10 mouse cellular contexts compared by ENCODE assay signal in the genomic region with DNA sequence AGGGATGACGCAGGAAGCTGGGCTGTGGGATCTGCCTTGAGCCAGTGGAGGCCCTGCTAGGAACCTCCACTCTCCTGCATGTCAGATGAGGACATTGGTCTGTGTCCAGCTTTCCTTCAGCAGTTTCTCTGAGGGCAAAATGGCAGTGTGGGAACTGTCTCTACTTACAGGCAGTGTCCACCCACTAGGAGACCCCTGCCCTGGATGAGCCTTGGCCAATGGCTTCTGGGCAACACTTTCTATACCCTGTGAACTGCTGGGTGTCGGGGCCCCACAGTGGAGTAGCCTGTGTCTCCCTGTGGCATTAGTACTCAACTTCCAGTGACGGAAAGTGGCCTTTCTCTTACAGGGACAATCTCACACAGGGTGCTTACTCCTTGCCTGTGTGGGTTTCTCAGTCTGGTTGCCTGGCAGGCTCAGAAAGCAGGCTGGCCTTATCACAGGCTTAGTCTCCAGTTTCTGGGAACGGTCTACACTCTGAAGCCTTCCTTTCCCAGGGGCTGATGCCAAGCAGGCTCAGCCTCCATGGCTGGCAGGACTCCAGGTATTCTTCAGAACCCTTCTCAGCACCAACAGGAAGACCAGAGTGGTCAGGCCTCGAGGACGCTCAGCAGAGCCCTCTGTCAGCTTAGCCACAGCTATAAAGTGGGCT.
DNase-seq lines count a peak whose midpoint lies in the region; ATAC-seq and TF ChIP-seq lines count a peak whose summit lies in the region.
"Had no signal": no experiment of that assay in that cellular context is flagged by ENCODE, and none has a peak within 500 bp of the region (broad histone marks: within the 10 kb centered on the region; RNA-seq: fewer than 3 reads in every experiment).

No protein-coding gene starts in this region.

- no peak overlapping the region for H3K9ac ChIP-seq in forebrain, embryonic 13.5 days
- H3K9ac ChIP-seq in lung, embryonic 16.5 days (ENCODE audit: low read length), result no peak overlapping the region
- H3K9ac ChIP-seq in lung, postnatal 0 days (replicated peaks; ENCODE audit: low read depth), result no peak overlapping the region
- no peak overlapping the region for H3K9ac ChIP-seq in heart, embryonic 16.5 days (ENCODE audit: low read length)
- no peak overlapping the region for H3K9ac ChIP-seq in midbrain, embryonic 16.5 days (ENCODE audit: low read depth, low read length)
- H3K9ac ChIP-seq: limb, embryonic 12.5 days had no signal

- no peak for TF ChIP-seq EP300 in lung, postnatal 0 days (IDR thresholded peaks at IDR 0.05)

- H3K4me2 ChIP-seq in forebrain, embryonic 13.5 days, result no peak overlapping the region
- no peak overlapping the region for H3K4me2 ChIP-seq in lung, embryonic 16.5 days (ENCODE audit: low read depth, low read length)
- no peak overlapping the region for H3K4me2 ChIP-seq in lung, postnatal 0 days (replicated peaks; ENCODE audit: low read depth, low read length)
- no peak overlapping the region for H3K4me2 ChIP-seq in heart, embryonic 16.5 days (ENCODE audit: low read depth, low read length)
- H3K4me2 ChIP-seq in midbrain, embryonic 16.5 days (ENCODE audit: low read length), result no peak overlapping the region
- H3K4me2 ChIP-seq: limb, embryonic 12.5 days had no signal

- H3K27me3 ChIP-seq in forebrain, embryonic 10.5 days (ENCODE audit: poor library complexity, severe bottlenecking), result 0 out of 2 replicates have a peak, but pooled peaks cover 4% of the 10 kb centered on the region
- 0 out of 2 replicates have a peak, but pooled peaks cover 2% of the 10 kb centered on the region for H3K27me3 ChIP-seq in forebrain, embryonic 13.5 days
- no peaks in the 10 kb centered on the region for H3K27me3 ChIP-seq in lung, embryonic 16.5 days (ENCODE audit: control insufficient read depth, insufficient read depth, low read depth, low read length)
- no peaks in the 10 kb centered on the region for H3K27me3 ChIP-seq in lung, postnatal 0 days (replicated peaks; ENCODE audit: insufficient read depth, low read length)
- no peaks in the 10 kb centered on the region for H3K27me3 ChIP-seq in heart, embryonic 16.5 days (ENCODE audit: control insufficient read depth, insufficient read depth, low read length)
- H3K27me3 ChIP-seq in midbrain, embryonic 16.5 days (ENCODE audit: control insufficient read depth, insufficient read depth, low read depth, low read length), result no peaks in the 10 kb centered on the region

- peak overlapping the region; percentile 45 for H3K27ac ChIP-seq in forebrain, embryonic 10.5 days
- H3K27ac ChIP-seq in forebrain, embryonic 13.5 days, result no peak overlapping the region
- H3K27ac ChIP-seq in lung, embryonic 16.5 days (ENCODE audit: low read length), result no peak overlapping the region
- no peak overlapping the region for H3K27ac ChIP-seq in lung, postnatal 0 days (ENCODE audit: low read length)
- peak overlapping the region; percentile 43 for H3K27ac ChIP-seq in heart, embryonic 16.5 days (ENCODE audit: low read length)
- 0 out of 2 replicates have a peak overlapping the region, but pooled peaks have one; percentile 45 for H3K27ac ChIP-seq in midbrain, embryonic 16.5 days (ENCODE audit: low read length)
- H3K27ac ChIP-seq: gastrocnemius, adult 2 months; limb, embryonic 12.5 days had no signal

- no peak for TF ChIP-seq CTCF in lung, postnatal 0 days (IDR thresholded peaks at IDR 0.05)

- WGBS in forebrain, embryonic 10.5 days, result 89% methylated on average over 6 of the region's 6 CpGs
- 80% methylated on average over 6 of the region's 6 CpGs for WGBS in forebrain, embryonic 13.5 days
- WGBS in lung, embryonic 16.5 days, result 57% methylated on average over 6 of the region's 6 CpGs
- WGBS in lung, postnatal 0 days, result 57% methylated on average over 6 of the region's 6 CpGs
- WGBS in heart, embryonic 16.5 days, result 54% methylated on average over 6 of the region's 6 CpGs
- 78% methylated on average over 6 of the region's 6 CpGs for WGBS in midbrain, embryonic 16.5 days

- no peak overlapping the region for H3K4me3 ChIP-seq in forebrain, embryonic 10.5 days
- H3K4me3 ChIP-seq in forebrain, embryonic 13.5 days, result no peak overlapping the region
- no peak overlapping the region for H3K4me3 ChIP-seq in lung, embryonic 16.5 days (ENCODE audit: low read length)
- H3K4me3 ChIP-seq in lung, postnatal 0 days (ENCODE audit: low read depth, low read length), result no peak overlapping the region
- no peak overlapping the region for H3K4me3 ChIP-seq in heart, embryonic 16.5 days (ENCODE audit: low read length)
- no peak overlapping the region for H3K4me3 ChIP-seq in midbrain, embryonic 16.5 days (ENCODE audit: low read depth, low read length)
- H3K4me3 ChIP-seq: gastrocnemius, adult 2 months; limb, embryonic 12.5 days had no signal

- peaks cover 16% of the 10 kb centered on the region for H3K4me1 ChIP-seq in forebrain, embryonic 10.5 days
- peaks cover 9% of the 10 kb centered on the region for H3K4me1 ChIP-seq in forebrain, embryonic 13.5 days
- H3K4me1 ChIP-seq in lung, embryonic 16.5 days (replicated peaks; ENCODE audit: control insufficient read depth, insufficient read depth, low read length), result no peaks in the 10 kb centered on the region
- no peaks in the 10 kb centered on the region for H3K4me1 ChIP-seq in lung, postnatal 0 days (ENCODE audit: insufficient read depth, low read depth, low read length)
- H3K4me1 ChIP-seq in heart, embryonic 16.5 days (ENCODE audit: control insufficient read depth, insufficient read depth, low read length), result peaks cover 13% of the 10 kb centered on the region
- H3K4me1 ChIP-seq in midbrain, embryonic 16.5 days (ENCODE audit: control insufficient read depth, insufficient read depth, low read length), result no peaks in the 10 kb centered on the region

- DNase-seq in forebrain, embryonic 10.5 days (ENCODE audit: extremely low spot score, low spot score), result no peak
- no peak for DNase-seq in lung, postnatal 0 days (ENCODE audit: low spot score)
- no peak for DNase-seq in cerebellum, adult 11-12 months
- DNase-seq in cerebellum, adult 9-10 months, result no peak
- DNase-seq: gastrocnemius, adult 2 months had no signal

- H3K9me3 ChIP-seq in forebrain, embryonic 10.5 days, result no peaks in the 10 kb centered on the region
- H3K9me3 ChIP-seq in forebrain, embryonic 13.5 days (replicated peaks), result no peaks in the 10 kb centered on the region
- H3K9me3 ChIP-seq in lung, embryonic 16.5 days (ENCODE audit: control insufficient read depth, low read length), result no peaks in the 10 kb centered on the region
- H3K9me3 ChIP-seq in lung, postnatal 0 days (ENCODE audit: low read length), result no peaks in the 10 kb centered on the region
- H3K9me3 ChIP-seq in heart, embryonic 16.5 days (replicated peaks; ENCODE audit: control insufficient read depth, low read length), result no peaks in the 10 kb centered on the region
- no peaks in the 10 kb centered on the region for H3K9me3 ChIP-seq in midbrain, embryonic 16.5 days (replicated peaks; ENCODE audit: control insufficient read depth, low read length, poor library complexity, severe bottlenecking)
- H3K9me3 ChIP-seq: limb, embryonic 12.5 days had no signal

- ATAC-seq in forebrain, embryonic 13.5 days, result no peak
- ATAC-seq in lung, embryonic 16.5 days (ENCODE audit: low read depth), result 0 out of 2 replicates have a peak, but pooled peaks have one; percentile 36
- ATAC-seq in lung, postnatal 0 days, result no peak
- peak; percentile 52; the same call in 1 of the 2 replicates for ATAC-seq in heart, embryonic 16.5 days (replicated peaks; ENCODE audit: extremely low read depth, insufficient read depth, low FRiP score)
- ATAC-seq in midbrain, embryonic 16.5 days, result peak; percentile 47

- no peaks in the 10 kb centered on the region for H3K36me3 ChIP-seq in forebrain, embryonic 10.5 days (replicated peaks)
- no peaks in the 10 kb centered on the region for H3K36me3 ChIP-seq in forebrain, embryonic 13.5 days (ENCODE audit: poor library complexity, severe bottlenecking)
- H3K36me3 ChIP-seq in lung, embryonic 16.5 days (ENCODE audit: control insufficient read depth, insufficient read depth, low read length), result no peaks in the 10 kb centered on the region
- H3K36me3 ChIP-seq in lung, postnatal 0 days (ENCODE audit: insufficient read depth, low read length), result no peaks in the 10 kb centered on the region
- H3K36me3 ChIP-seq in heart, embryonic 16.5 days (ENCODE audit: control insufficient read depth, insufficient read depth), result no peaks in the 10 kb centered on the region
- H3K36me3 ChIP-seq in midbrain, embryonic 16.5 days (ENCODE audit: control insufficient read depth, insufficient read depth, low read length), result no peaks in the 10 kb centered on the region
- H3K36me3 ChIP-seq: limb, embryonic 12.5 days had no signal

Comparison
In these comparisons a context has a peak if more than half of its experiments do, and no peak if none do; other contexts are left out.
1. H3K27ac ChIP-seq: peak in forebrain, embryonic 10.5 days (single experiment), heart, embryonic 16.5 days (single experiment) and midbrain, embryonic 16.5 days (single experiment); none in forebrain, embryonic 13.5 days (single experiment), lung, embryonic 16.5 days (single experiment) and lung, postnatal 0 days (single experiment).
2. ATAC-seq: peak in lung, embryonic 16.5 days (single experiment), heart, embryonic 16.5 days (single experiment) and midbrain, embryonic 16.5 days (single experiment); none in forebrain, embryonic 13.5 days (single experiment) and lung, postnatal 0 days (single experiment).